Mouse (Mus musculus) forebrain, embryonic 11.5 days (tissue): Measurements from ENCODE around the gene Thy1. TPM values are rescaled to one million over a fixed set of nuclear protein-coding genes. Genes with fewer than 3 reads are reported as not detected.

Experiments used
- ATAC-seq: fragments of 200-750 bp; cut with Nextera tagmentation; replicated peaks from 2 replicates; pipeline ENCODE4 v1.8.0; 2017; ENCODE audit warnings: moderate TSS enrichment; ENCODE audit not compliant: low FRiP score
- DNase-seq: peaks from one replicate; pipeline ENCODE4 v3.0.0-alpha.2; 2017; ENCODE audit warnings: low spot score
- H3K27ac ChIP-seq: fragments of 300-500 bp; sonication (generic); 2 replicates; pipeline ENCODE4 v1.5.1; 2014; ENCODE audit warnings: low read depth, low read length
- H3K27me3 ChIP-seq: fragments of 300-500 bp; sonication (generic); 2 replicates; pipeline ENCODE4 v1.6.1; 2014; ENCODE audit warnings: mild to moderate bottlenecking, low read length, mixed read lengths; ENCODE audit not compliant: control insufficient read depth, insufficient read depth
- H3K36me3 ChIP-seq: fragments of 300-500 bp; sonication (generic); 2 replicates; pipeline ENCODE4 v1.6.1; 2014; ENCODE audit warnings: mild to moderate bottlenecking, low read length, moderate library complexity, mixed read lengths; ENCODE audit not compliant: control insufficient read depth, insufficient read depth
- H3K4me1 ChIP-seq: fragments of 300-500 bp; sonication (generic); replicated peaks from 2 replicates; pipeline ENCODE4 v1.6.1; 2014; ENCODE audit warnings: low read length, mixed read lengths; ENCODE audit not compliant: control insufficient read depth, insufficient read depth
- H3K4me2 ChIP-seq: fragments of 300-500 bp; sonication (generic); 2 replicates; pipeline ENCODE4 v1.6.1; 2014; ENCODE audit warnings: low read depth, mild to moderate bottlenecking, low read length, moderate library complexity, mixed read lengths; ENCODE audit not compliant: severe bottlenecking
- H3K4me3 ChIP-seq: fragments of 300-500 bp; sonication (generic); 2 replicates; pipeline ENCODE4 v1.5.1; 2014; ENCODE audit warnings: low read depth, low read length
- H3K9ac ChIP-seq: fragments of 300-500 bp; sonication (generic); 2 replicates; pipeline ENCODE4 v1.6.1; 2014; ENCODE audit warnings: low read length
- H3K9me3 ChIP-seq: fragments of 300-500 bp; sonication (generic); 2 replicates; pipeline ENCODE4 v1.6.1; 2016; ENCODE audit warnings: low read length, mixed read lengths; ENCODE audit not compliant: control insufficient read depth
- WGBS: fragments of 180-500 bp; shearing (Covaris S2); extraction: QIAGEN DNeasy Blood & Tissue Kit; methylation state at CpG from one replicate; pipeline ENCODE4 v1.1.7; 2014; 5-methylcytosine and 5-hydroxymethylcytosine counted together
- polyA plus RNA-seq: library from polyadenylated mRNA; unstranded; fragments of >200 nt; fragmentation: Nextera tagmentation; extraction: Ambion mirVana; gene quantifications from 2 replicates; pipeline ENCODE4 v1.2.1, GENCODE M21; 2014

Gene Thy1
- polyA plus RNA-seq, 1 experiment from 2014 or later: not detected

GRCm38 (mm10) chr9:44075276-44075995 lies 32.3 kb downstream of the Thy1 start:
- Histone ChIP-seq H3K4me1 (peaks cover 23% of the 10 kb centered on the region), H3K27me3 (no peaks in the 10 kb centered on the region; the same call in 1 of the 2 replicates), H3K9ac (no peak overlapping the region), H3K27ac (no peak overlapping the region), H3K4me2 (no peak overlapping the region), H3K36me3 (no peaks in the 10 kb centered on the region), H3K9me3 (no peaks in the 10 kb centered on the region), H3K4me3 (no peak overlapping the region)
- DNase-seq (no peak), ATAC-seq (no peak)
- WGBS: 70% methylated on average over 24 of the region's 24 CpGs

GRCm38 (mm10) chr9:44075996-44076763 lies 33.0 kb downstream of the Thy1 start:
- Histone ChIP-seq H3K9me3 (no peaks in the 10 kb centered on the region), H3K4me1 (peaks cover 23% of the 10 kb centered on the region), H3K27me3 (no peaks in the 10 kb centered on the region), H3K27ac (no peak overlapping the region), H3K36me3 (no peaks in the 10 kb centered on the region), H3K4me2 (no peak overlapping the region), H3K4me3 (no peak overlapping the region), H3K9ac (no peak overlapping the region)
- ATAC-seq: no peak
- no peak for DNase-seq
- WGBS: 62% methylated on average over 16 of the region's 16 CpGs

GRCm38 (mm10) chr9:44076764-44077120 lies 33.6 kb downstream of the Thy1 start:
- ATAC-seq (no peak), DNase-seq (no peak)
- no peak overlapping the region for H3K27ac ChIP-seq
- no peaks in the 10 kb centered on the region for H3K9me3 ChIP-seq
- H3K36me3 ChIP-seq: no peaks in the 10 kb centered on the region
- H3K4me3 ChIP-seq: no peak overlapping the region
- WGBS: 9% methylated on average over 5 of the region's 5 CpGs
- H3K4me1 ChIP-seq: peaks cover 19% of the 10 kb centered on the region
- H3K4me2 ChIP-seq: no peak overlapping the region
- H3K9ac ChIP-seq: no peak overlapping the region
- H3K27me3 ChIP-seq: no peaks in the 10 kb centered on the region

- DNase-seq: no peak
- no peak overlapping the region for H3K9ac ChIP-seq
- H3K27ac ChIP-seq: no peak overlapping the region
- H3K4me3 ChIP-seq: no peak overlapping the region
- H3K36me3 ChIP-seq: no peaks in the 10 kb centered on the region
- H3K4me1 ChIP-seq: peaks cover 13% of the 10 kb centered on the region
- 79% methylated on average over 11 of the region's 11 CpGs for WGBS
- no peaks in the 10 kb centered on the region for H3K27me3 ChIP-seq
- no peaks in the 10 kb centered on the region for H3K9me3 ChIP-seq
- ATAC-seq: no peak
- H3K4me2 ChIP-seq: no peak overlapping the region
Observed at GRCm38 (mm10) chr9:44077266-44077910, 34.2 kb downstream of the Thy1 start.

- Histone ChIP-seq H3K9me3 (no peaks in the 10 kb centered on the region), H3K9ac (no peak overlapping the region), H3K4me1 (peaks cover 4% of the 10 kb centered on the region; the same call in 1 of the 2 replicates), H3K4me2 (no peak overlapping the region), H3K4me3 (no peak overlapping the region), H3K27me3 (peaks cover 1% of the 10 kb centered on the region; the same call in 1 of the 2 replicates), H3K36me3 (no peaks in the 10 kb centered on the region), H3K27ac (no peak overlapping the region)
- WGBS: 79% methylated on average over 10 of the region's 10 CpGs
- DNase-seq (no peak), ATAC-seq (no peak)
Observed at GRCm38 (mm10) chr9:44078136-44078797, 35.1 kb downstream of the Thy1 start.

GRCm38 (mm10) chr9:44078955-44079756 lies 36.0 kb downstream of the Thy1 start:
- peaks cover 8% of the 10 kb centered on the region; the same call in 1 of the 2 replicates for H3K4me1 ChIP-seq
- H3K36me3 ChIP-seq: no peaks in the 10 kb centered on the region
- no peak overlapping the region for H3K4me3 ChIP-seq
- no peak overlapping the region for H3K4me2 ChIP-seq
- no peaks in the 10 kb centered on the region for H3K9me3 ChIP-seq
- peaks cover 10% of the 10 kb centered on the region for H3K27me3 ChIP-seq
- no peak overlapping the region for H3K27ac ChIP-seq
- no peak overlapping the region for H3K9ac ChIP-seq
- 34% methylated on average over 14 of the region's 16 CpGs for WGBS
- DNase-seq (no peak), ATAC-seq (no peak; the same call in 1 of the 2 replicates)

GRCm38 (mm10) chr9:44079997-44080780 lies 37.0 kb downstream of the Thy1 start:
- Histone ChIP-seq H3K4me3 (no peak overlapping the region), H3K36me3 (no peaks in the 10 kb centered on the region), H3K27me3 (peaks cover 14% of the 10 kb centered on the region), H3K9me3 (no peaks in the 10 kb centered on the region), H3K4me2 (no peak overlapping the region), H3K27ac (no peak overlapping the region), H3K4me1 (peaks cover 13% of the 10 kb centered on the region; the same call in 1 of the 2 replicates), H3K9ac (no peak overlapping the region)
- 74% methylated on average over 10 of the region's 10 CpGs for WGBS
- ATAC-seq (no peak), DNase-seq (no peak)
